Mouse (Mus musculus) thymus, adult 2 months (tissue): Measurements from ENCODE around the gene 4930544D05Rik. TPM values are rescaled to one million over a fixed set of nuclear protein-coding genes. Genes with fewer than 3 reads are reported as not detected.

Source experiments
- DNase-seq: peaks from one replicate; pipeline ENCODE4 v3.0.0; 2021
- H3K27ac ChIP-seq: fragments of 200-500 bp; 2 replicates; pipeline ENCODE4 v1.5.1; 2012; ENCODE audit warnings: low read length, control low read depth; ENCODE audit not compliant: control insufficient read depth, insufficient read depth
- H3K27me3 ChIP-seq: fragments of 200-500 bp; 2 replicates; pipeline ENCODE4 v1.6.1; 2012; ENCODE audit warnings: mild to moderate bottlenecking, low read length, moderate library complexity, mixed read lengths; ENCODE audit not compliant: control insufficient read depth, insufficient read depth
- H3K36me3 ChIP-seq: fragments of 200-500 bp; 2 replicates; pipeline ENCODE4 v1.6.1; 2012; ENCODE audit warnings: mild to moderate bottlenecking, low read length, moderate library complexity; ENCODE audit not compliant: control insufficient read depth, insufficient read depth
- H3K4me1 ChIP-seq: fragments of 200-500 bp; replicated peaks from 2 replicates; pipeline ENCODE4 v1.6.1; 2012; ENCODE audit warnings: low read length; ENCODE audit not compliant: control insufficient read depth, insufficient read depth
- H3K4me3 ChIP-seq: fragments of 200-500 bp; 2 replicates; pipeline ENCODE4 v1.5.1; 2012; ENCODE audit warnings: mild to moderate bottlenecking, low read length, control low read depth, moderate library complexity; ENCODE audit not compliant: control insufficient read depth, insufficient read depth
- CTCF ChIP-seq: fragments of 200-500 bp; IDR thresholded peaks from 2 replicates; pipeline ENCODE4 v1.5.1; 2012; ENCODE audit warnings: mild to moderate bottlenecking, control low read depth, low read length, moderate library complexity, borderline replicate concordance; ENCODE audit not compliant: control insufficient read depth, poor library complexity, insufficient read depth; ENCODE audit errors: extremely low read depth
- POLR2A ChIP-seq: fragments of 200-500 bp; IDR thresholded peaks from 2 replicates; pipeline ENCODE4 v1.6.1; 2012; ENCODE audit warnings: mild to moderate bottlenecking, low read length, control low read depth, moderate library complexity; ENCODE audit not compliant: control insufficient read depth, poor library complexity, insufficient read depth; ENCODE audit errors: extremely low read depth
- WGBS: fragments of 180-500 bp; shearing (Covaris S2); methylation state at CpG from one replicate; pipeline ENCODE4 v1.1.7; 2018; 5-methylcytosine and 5-hydroxymethylcytosine counted together
- polyA plus RNA-seq: library from polyadenylated mRNA; depleted of rRNA; stranded (reverse); fragments of >200 nt; gene quantifications from 2 replicates; pipeline ENCODE4 v1.2.3, GENCODE M21; 2012

4930544D05Rik gene
- polyA plus RNA-seq, 1 experiment, result 0.15 TPM

GRCm38 (mm10) chr11:70621972-70622814, 6.5 kb downstream of the 4930544D05Rik start:
- Histone ChIP-seq H3K4me1 (no peaks in the 10 kb centered on the region), H3K36me3 (no peaks in the 10 kb centered on the region), H3K27ac (no peak overlapping the region), H3K27me3 (no peaks in the 10 kb centered on the region), H3K4me3 (no peak overlapping the region)
- DNase-seq, result no peak
- WGBS, result 79% methylated on average over 7 of the region's 7 CpGs
- TF ChIP-seq CTCF (no peak), POLR2A (no peak)

- 95% methylated on average over 10 of the region's 10 CpGs for WGBS
- no peak overlapping the region for H3K4me3 ChIP-seq
- TF ChIP-seq POLR2A, result no peak
- TF ChIP-seq CTCF, result no peak
- no peaks in the 10 kb centered on the region for H3K36me3 ChIP-seq
- H3K27ac ChIP-seq, result no peak overlapping the region
- no peaks in the 10 kb centered on the region for H3K27me3 ChIP-seq
- H3K4me1 ChIP-seq, result no peaks in the 10 kb centered on the region
- DNase-seq, result no peak
Measured at GRCm38 (mm10) chr11:70623053-70623742, 7.5 kb downstream of the 4930544D05Rik start.

GRCm38 (mm10) chr11:70625473-70625872, 9.8 kb downstream of the 4930544D05Rik start:
- Histone ChIP-seq H3K36me3 (no peaks in the 10 kb centered on the region), H3K27ac (no peak overlapping the region), H3K27me3 (no peaks in the 10 kb centered on the region), H3K4me3 (no peak overlapping the region), H3K4me1 (no peaks in the 10 kb centered on the region)
- peak; percentile 59 for DNase-seq
- TF ChIP-seq CTCF (peak; percentile 22; the same call in 1 of the 2 replicates), POLR2A (no peak)
- WGBS, result 43% methylated on average over 4 of the region's 4 CpGs

GRCm38 (mm10) chr11:70626877-70627276, 11.2 kb downstream of the 4930544D05Rik start:
- TF ChIP-seq POLR2A (no peak), CTCF (no peak)
- Histone ChIP-seq H3K27me3 (no peaks in the 10 kb centered on the region), H3K4me3 (no peak overlapping the region), H3K36me3 (no peaks in the 10 kb centered on the region), H3K27ac (no peak overlapping the region), H3K4me1 (no peaks in the 10 kb centered on the region)
- 86% methylated on average over 4 of the region's 4 CpGs for WGBS
- no peak for DNase-seq

GRCm38 (mm10) chr11:70628431-70628830, 12.8 kb downstream of the 4930544D05Rik start:
- no peak for DNase-seq
- 94% methylated on average over 2 of the region's 2 CpGs for WGBS
- H3K27me3 ChIP-seq, result no peaks in the 10 kb centered on the region
- no peaks in the 10 kb centered on the region for H3K4me1 ChIP-seq
- no peak overlapping the region for H3K4me3 ChIP-seq
- H3K36me3 ChIP-seq, result no peaks in the 10 kb centered on the region
- TF ChIP-seq CTCF (no peak), POLR2A (no peak)
- H3K27ac ChIP-seq, result no peak overlapping the region

DNA sequence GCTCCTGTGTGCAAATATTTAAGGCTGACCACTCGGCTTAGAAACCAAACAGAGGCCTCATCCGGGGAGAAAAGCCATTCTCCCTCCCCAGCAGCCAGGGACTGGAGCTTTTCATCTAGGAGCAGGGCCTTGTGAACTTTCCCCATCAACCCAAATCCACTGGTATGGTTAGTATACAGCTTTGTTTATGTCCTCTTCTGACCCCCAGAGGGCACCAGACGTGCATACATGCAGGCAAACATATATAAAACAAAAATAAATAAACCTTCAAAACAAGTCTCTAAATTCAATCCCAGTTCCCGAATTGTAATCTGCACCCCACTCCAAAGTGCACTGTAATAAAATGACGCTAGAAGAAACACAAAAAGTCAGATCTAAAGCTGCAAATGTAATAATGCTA, 13.9 kb downstream of the 4930544D05Rik start:
- Histone ChIP-seq H3K4me3 (no peak overlapping the region), H3K36me3 (no peaks in the 10 kb centered on the region), H3K4me1 (no peaks in the 10 kb centered on the region), H3K27me3 (no peaks in the 10 kb centered on the region), H3K27ac (no peak overlapping the region)
- 62% methylated on average over 5 of the region's 5 CpGs for WGBS
- DNase-seq, result peak; percentile 55
- no peak for TF ChIP-seq CTCF
- no peak for TF ChIP-seq POLR2A

DNA sequence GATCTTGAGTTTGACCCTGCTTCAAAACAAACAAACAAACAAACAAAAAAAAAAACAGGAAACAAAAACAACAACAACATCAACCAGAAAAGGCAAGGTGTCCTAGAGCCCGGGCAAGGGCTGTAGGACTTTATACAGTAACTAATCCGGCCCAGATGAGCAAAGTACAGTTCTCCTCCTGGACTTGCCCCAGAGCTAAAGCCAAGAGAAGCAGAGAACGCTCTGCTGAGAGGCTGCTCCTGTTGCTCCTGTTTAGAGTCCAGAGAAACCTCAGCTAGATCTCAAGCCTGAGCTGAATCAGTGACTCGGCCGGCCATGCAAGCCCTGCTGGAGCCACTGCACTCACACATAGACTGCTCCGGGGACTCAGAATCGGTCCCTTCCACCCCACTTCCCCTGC, 14.5 kb downstream of the 4930544D05Rik start:
- no peak overlapping the region for H3K4me3 ChIP-seq
- WGBS, result 82% methylated on average over 7 of the region's 7 CpGs
- no peak overlapping the region for H3K27ac ChIP-seq
- no peaks in the 10 kb centered on the region for H3K27me3 ChIP-seq
- no peaks in the 10 kb centered on the region for H3K4me1 ChIP-seq
- DNase-seq, result no peak
- no peak for TF ChIP-seq POLR2A
- H3K36me3 ChIP-seq, result no peaks in the 10 kb centered on the region
